Mouse (Mus musculus) right cerebral cortex, adult 18-20 months (tissue): Measurements from ENCODE around the gene Rpl19.

ENCODE experiments used
- DNase-seq: peaks from one replicate; pipeline ENCODE4 v3.0.0; 2022; ENCODE audit warnings: mixed read lengths

Gene Rpl19

GRCm38 (mm10) chr11:98026570-98027296, at the start of gene Rpl19:
Gene Rpl19, plus strand, starts transcription at chr11:98026710.
- DNase-seq: peak; percentile 91

- DNase-seq: no peak
These were observed 48.7 kb upstream of the Rpl19 start for GRCm38 (mm10) chr11:97977797-97978196.

GRCm38 (mm10) chr11:97978392-97978791, 48.1 kb upstream of the Rpl19 start:
- no peak for DNase-seq

DNA sequence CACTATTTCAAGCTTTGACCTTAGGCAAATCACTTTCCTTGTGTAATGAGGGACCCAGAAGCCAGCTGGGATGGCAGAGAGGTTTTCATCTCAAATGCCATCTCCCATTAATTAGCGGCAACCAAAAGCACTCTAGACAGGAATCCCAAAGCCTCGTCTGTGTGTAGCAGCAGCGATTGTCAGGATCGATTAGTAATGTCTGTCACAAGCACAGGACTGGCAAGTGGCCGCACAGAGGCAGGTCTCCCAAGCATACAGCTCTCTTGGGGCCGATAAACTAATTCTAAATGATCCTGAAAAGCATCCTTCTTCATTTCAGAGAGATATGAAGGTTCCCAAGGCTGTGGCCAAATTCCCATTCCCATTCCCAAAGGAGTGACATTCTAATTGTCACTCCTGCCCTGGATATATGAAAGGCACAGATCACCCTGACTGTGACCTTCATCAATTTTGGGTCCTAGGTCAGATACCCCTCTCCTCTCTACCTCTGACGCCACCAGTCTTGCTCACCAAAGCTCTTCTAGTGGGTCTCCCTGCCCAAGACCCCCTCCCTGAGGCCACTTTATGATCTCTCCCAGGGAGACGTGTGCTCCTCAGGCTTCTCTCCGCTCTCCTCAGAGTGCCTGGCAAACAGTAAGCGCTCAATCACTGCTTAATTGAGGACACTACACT, 46.5 kb upstream of the Rpl19 start:
- DNase-seq: no peak

GRCm38 (mm10) chr11:97980531-97980966, 46.0 kb upstream of the Rpl19 start:
- no peak for DNase-seq

GRCm38 (mm10) chr11:97982721-97983120, 43.8 kb upstream of the Rpl19 start:
- DNase-seq: no peak

DNA sequence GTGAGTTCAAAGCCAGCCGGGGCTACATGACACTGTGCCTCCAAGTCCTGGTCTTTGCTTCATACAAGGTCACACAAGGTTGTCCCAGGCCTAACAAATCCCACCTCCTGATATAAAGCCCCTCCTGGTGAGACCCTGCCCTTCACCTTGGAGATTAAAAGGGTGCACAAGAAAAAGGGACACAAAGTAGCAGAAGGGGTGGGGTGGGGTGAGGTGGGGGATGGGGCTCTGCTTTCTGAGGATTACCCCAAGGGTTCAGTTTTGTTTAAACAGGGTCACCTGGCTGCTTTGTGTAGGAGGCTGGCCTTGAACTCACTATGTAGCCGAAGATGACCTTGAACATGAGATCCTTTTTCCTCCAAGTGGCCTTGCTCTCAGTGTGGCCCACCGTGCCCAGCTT, 43.0 kb upstream of the Rpl19 start:
- no peak for DNase-seq

DNA sequence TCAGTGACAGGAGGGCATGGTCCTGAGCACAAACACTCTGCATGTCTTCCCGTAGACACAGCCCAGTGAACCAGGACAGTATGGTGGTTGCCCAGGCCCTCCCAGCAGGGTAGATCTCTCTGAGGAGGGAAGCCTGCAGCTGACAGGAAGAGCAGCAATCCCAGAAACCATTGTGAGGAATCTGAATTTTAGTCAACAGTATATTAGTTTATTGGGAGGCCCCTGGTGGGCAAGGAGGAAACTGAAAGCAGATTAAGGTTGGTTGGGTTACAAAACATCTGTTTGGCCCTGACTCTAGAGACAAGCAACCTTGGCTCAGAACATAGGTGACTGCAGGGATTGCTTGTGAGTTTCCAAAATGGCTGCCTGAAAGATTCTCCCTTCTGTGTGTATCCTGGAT, 42.5 kb upstream of the Rpl19 start:
- DNase-seq: no peak

- no peak for DNase-seq
These were observed 40.5 kb upstream of the Rpl19 start, which contains the start of gene Plxdc1 for GRCm38 (mm10) chr11:97985727-97986677. Gene Plxdc1, minus strand, starts transcription at chr11:97986444.

DNA sequence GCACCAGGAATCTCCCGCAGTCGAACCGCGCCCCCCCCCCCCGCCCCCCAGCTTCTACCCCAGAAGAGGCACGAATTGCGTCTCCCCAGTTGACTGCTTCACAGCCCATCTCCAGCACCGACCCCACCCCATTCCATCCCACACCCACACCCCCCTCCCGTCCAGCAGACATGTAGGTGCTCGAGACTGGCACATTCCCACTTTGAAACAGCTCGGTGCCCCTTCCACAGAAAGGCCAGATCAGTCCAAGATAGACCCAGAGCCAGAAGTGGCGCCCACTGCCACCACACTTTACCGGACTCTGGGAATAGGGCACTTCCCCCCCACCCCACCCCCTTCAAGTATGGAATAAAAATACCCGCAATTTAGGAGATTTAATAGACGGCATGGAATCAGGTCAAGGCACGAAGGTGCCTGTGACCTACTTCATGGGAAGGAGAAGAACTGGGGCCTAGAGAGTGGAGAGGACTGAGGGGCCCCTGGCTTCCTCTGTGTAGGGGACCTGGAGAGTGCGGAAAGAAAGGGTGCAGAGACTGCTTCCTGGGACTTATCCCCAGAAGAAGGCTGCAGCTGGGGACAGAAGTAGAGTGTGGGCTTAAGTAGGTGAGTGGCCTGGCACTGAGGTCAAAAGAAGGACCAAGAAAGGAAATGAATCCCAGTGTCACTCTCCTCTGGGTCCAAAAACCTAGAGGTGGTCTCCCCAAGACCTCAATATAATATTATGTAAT, 39.6 kb upstream of the Rpl19 start:
- DNase-seq: no peak

DNA sequence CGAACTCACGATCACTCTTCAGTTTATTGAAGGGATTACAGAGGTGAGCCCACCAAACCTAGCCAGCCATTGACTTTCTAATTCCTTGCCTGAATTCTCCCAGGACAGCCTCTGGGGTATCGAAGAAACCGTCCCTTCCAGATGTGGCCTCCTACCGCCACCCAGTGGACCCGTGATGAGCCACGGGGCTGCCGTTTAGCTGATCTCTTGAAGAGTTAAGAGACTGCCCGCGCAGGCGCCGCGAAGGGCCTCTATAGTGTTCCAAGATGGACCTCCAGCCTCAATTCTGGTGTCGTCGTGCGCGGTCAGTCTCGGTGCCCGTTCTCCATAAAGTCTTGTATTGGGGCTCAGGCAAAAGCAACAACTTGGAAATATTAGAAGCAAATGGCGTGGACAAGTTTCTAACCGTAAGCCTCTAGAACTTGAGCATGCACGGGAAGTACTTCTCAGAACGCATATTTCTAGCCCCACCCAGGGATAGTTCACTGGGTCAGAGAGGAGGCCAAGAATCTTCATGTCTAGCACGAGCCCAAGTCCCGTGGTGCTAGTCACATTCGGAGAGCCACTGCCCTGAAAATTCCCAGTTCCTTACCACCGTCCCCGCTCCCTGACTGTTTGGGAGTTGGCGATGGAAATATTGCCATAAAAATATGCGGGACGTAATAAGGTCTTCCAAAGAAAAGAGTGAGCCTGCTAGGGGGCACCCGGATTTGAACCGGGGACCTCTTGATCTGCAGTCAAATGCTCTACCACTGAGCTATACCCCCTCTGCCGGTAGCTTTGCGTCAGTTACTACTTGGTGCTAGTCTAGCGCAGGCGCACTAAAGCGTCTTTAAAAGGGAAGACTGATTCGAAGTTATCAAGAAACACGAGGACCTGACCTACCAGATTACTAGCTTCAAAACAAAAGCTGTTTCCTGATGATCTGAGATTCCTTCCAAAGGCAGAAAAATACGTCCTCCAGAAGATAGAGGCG, 38.7 kb upstream of the Rpl19 start:
- DNase-seq: peak; percentile 94

GRCm38 (mm10) chr11:97988530-97989096, 37.9 kb upstream of the Rpl19 start:
- DNase-seq: peak; percentile 91

GRCm38 (mm10) chr11:97994539-97995100, 31.9 kb upstream of the Rpl19 start:
- DNase-seq: no peak

GRCm38 (mm10) chr11:97995564-97996288, 30.8 kb upstream of the Rpl19 start, which contains the start of gene Arl5c:
Gene Arl5c, minus strand, starts transcription at chr11:97996181.
- no peak for DNase-seq

DNA sequence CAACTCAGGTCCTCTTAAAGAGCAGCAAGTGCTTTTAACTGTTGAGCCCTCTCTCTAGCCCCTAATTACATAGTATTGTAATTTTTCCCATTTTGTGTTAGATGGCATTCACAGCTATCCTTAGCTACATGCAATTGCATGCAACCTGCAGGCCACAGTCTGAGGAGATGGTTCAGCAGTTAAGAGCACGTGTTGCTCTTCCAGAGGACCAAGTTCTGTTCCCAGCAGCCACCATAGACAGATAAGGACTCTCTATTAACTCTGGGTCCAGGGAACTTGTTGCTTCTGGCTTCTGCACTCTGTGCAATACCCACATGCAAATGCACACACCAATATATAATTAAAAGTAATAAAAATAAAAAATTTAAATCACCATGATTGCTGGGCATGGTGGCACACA, 29.8 kb upstream of the Rpl19 start:
- no peak for DNase-seq

GRCm38 (mm10) chr11:97997387-97997960, 29.0 kb upstream of the Rpl19 start:
- no peak for DNase-seq

DNA sequence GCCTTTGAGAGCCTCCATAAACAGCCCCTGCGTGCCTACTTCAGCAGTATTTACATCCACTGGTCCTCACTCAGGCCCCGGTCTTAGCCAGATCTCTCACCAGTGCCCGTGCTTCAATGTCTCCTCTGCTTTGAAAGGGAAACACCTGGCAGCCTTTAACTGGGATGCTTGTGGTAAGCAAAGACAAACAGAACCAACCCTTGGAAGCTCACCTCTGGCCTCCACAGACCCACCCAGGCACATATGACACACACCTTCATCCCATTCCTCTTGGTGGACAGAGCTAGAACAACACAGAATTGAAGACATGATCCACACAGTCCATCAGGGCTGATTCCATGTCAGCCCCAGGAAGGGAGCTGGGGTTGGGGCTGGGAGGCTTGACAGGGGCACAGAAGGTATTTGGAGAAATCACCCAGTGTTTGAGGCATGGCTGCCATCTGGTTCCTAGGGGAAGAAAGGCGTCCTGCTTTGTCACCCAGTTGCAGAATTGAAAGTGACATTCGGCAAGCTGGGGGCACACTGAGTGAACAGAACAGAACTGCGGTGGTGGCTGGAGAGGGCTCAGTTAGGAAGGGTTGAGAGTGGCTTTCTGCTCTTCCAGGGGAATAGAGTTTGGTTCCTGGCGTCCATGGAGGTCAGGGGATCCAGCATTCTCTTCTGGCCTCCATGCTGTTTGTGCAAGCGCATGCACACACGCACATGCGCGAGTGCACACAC, 28.3 kb upstream of the Rpl19 start:
- DNase-seq: no peak

DNA sequence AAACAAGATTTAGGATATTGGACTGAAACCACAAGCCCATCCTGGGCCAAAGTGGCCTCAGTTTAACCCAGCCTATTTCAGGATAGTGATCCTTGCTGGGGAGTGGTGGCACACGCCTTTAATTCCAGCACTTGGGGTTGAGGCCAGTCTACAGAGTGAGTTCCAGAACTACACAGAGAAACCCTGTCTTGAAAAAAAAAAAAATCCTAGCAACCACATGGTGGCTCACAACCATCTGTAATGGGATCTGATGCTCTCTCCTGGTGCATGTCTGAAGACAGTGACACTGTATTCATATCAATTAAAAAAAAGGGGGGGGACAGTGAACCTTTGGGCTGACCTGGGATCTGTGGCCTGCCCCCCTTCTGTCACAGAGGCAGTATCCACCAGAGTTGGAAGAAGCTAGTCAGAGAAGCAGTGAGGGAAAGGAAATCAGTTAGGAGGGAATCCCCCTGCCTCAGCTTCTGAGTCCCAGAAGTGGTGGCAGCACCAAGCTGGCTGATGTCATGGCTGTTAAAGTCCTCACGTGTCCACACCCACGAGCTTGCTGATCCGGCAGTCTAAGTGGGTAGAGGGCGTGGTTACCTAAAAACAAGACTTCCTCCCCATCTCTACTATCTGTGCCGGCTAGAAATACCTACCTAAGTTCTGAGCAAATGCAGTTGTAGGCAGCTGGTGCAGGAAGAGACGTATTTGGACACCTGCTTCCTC, 27.5 kb upstream of the Rpl19 start:
- DNase-seq: no peak
